ENCODE assay signal across 25 mouse cellular contexts in the genomic region with DNA sequence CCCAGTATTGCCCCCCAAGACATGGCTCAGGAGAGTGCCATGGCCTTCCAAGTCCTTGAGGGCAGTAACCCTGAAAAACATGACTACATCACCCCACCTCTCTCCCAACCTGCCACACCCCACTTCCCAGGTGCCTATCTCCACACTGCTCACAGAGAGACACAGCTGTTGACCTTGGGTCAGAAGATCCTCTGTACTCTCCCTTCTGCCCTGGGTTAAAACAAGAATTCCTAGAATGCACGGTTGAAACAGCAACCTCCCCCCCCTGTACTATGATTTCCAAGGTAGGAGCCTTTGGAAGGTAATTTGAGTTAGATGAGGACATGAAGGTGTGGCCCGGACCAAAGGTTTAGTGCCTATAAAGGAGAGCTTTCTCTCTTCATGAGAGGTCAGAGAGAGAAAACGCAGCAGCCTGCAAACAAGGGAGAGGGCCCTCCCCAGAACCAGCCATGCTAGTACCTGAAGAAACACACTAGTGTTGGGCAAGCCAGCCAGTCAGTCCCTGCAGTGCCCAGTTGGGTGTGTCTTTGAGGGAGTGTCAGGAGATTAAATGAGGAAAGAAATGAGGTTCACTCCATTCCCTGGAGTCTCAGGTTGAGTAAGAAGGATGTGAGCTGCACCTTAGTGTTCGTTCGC. TPM values are rescaled to one million over a fixed set of nuclear protein-coding genes. Genes with fewer than 3 reads are reported as not detected.
DNase-seq lines count a peak whose midpoint lies in the region; ATAC-seq and TF ChIP-seq lines count a peak whose summit lies in the region.
"Had no signal": no experiment of that assay in that cellular context is flagged by ENCODE, and none has a peak within 500 bp of the region (broad histone marks: within the 10 kb centered on the region; RNA-seq: fewer than 3 reads in every experiment).

No protein-coding gene starts in this region.

- no peak overlapping the region for H3K4me3 ChIP-seq in hindbrain, embryonic 10.5 days
- H3K4me3 ChIP-seq in hindbrain, postnatal 0 days (ENCODE audit: low read length): no peak overlapping the region
- H3K4me3 ChIP-seq in intestine, postnatal 0 days (ENCODE audit: low read depth, low read length): no peak overlapping the region
- no peak overlapping the region for H3K4me3 ChIP-seq in liver, embryonic 12.5 days
- H3K4me3 ChIP-seq: embryonic facial prominence, embryonic 15.5 days; erythroblast, embryonic 14.5 days; heart, embryonic 13.5 days; hindbrain, embryonic 12.5 days had no signal

- DNase-seq in hindbrain, embryonic 10.5 days (ENCODE audit: low spot score): no peak
- no peak for DNase-seq in hindbrain, postnatal 0 days (ENCODE audit: low spot score)
- DNase-seq in ZHBTc4 (ENCODE audit: low read depth, low spot score): peak; percentile 56
- DNase-seq in yolk sac, embryonic 10.5 days (ENCODE audit: low spot score): peak; percentile 67
- no peak for DNase-seq in gastrocnemius, adult 8-10 months (ENCODE audit: low spot score in 2 of 2)
- no peak for DNase-seq in adrenal gland, postnatal 25 days
- DNase-seq: adrenal gland, postnatal 14 days; B cell, adult 2 months; cerebellum, adult 18-20 months; cerebellum, postnatal 10 days; embryo, embryonic 11 days; gastrocnemius, postnatal 14 days; heart, postnatal 36 days; kidney, adult 11 months had no signal

- H3K4me2 ChIP-seq in hindbrain, postnatal 0 days (ENCODE audit: low read depth, low read length): no peak overlapping the region
- 0 out of 2 replicates have a peak overlapping the region, but pooled peaks have one; percentile 2 for H3K4me2 ChIP-seq in intestine, postnatal 0 days (replicated peaks; ENCODE audit: low read depth)
- H3K4me2 ChIP-seq in liver, embryonic 12.5 days: no peak overlapping the region
- H3K4me2 ChIP-seq: embryonic facial prominence, embryonic 15.5 days; heart, embryonic 13.5 days; hindbrain, embryonic 12.5 days had no signal

- peak overlapping the region; percentile 81; the same call in 1 of the 2 replicates for H3K27ac ChIP-seq in hindbrain, embryonic 10.5 days
- H3K27ac ChIP-seq in hindbrain, postnatal 0 days: no peak overlapping the region
- peak overlapping the region; percentile 28; the same call in 1 of the 2 replicates for H3K27ac ChIP-seq in intestine, postnatal 0 days (ENCODE audit: low read depth, low read length)
- H3K27ac ChIP-seq in liver, embryonic 12.5 days: no peak overlapping the region
- H3K27ac ChIP-seq: embryonic facial prominence, embryonic 15.5 days; heart, embryonic 13.5 days; hindbrain, embryonic 12.5 days had no signal

- WGBS in hindbrain, embryonic 10.5 days: 87% methylated on average over 5 of the region's 5 CpGs
- 86% methylated on average over 5 of the region's 5 CpGs for WGBS in hindbrain, postnatal 0 days
- 50% methylated on average over 5 of the region's 5 CpGs for WGBS in intestine, postnatal 0 days
- 62% methylated on average over 5 of the region's 5 CpGs for WGBS in liver, embryonic 12.5 days (ENCODE audit: insufficient replicate concordance)

- H3K9ac ChIP-seq in hindbrain, postnatal 0 days (replicated peaks; ENCODE audit: low read length): no peak overlapping the region
- no peak overlapping the region for H3K9ac ChIP-seq in intestine, postnatal 0 days (ENCODE audit: low read depth, low read length)
- no peak overlapping the region for H3K9ac ChIP-seq in liver, embryonic 12.5 days
- H3K9ac ChIP-seq: embryonic facial prominence, embryonic 15.5 days; heart, embryonic 13.5 days; hindbrain, embryonic 12.5 days had no signal

- peaks cover 67% of the 10 kb centered on the region for H3K36me3 ChIP-seq in hindbrain, embryonic 10.5 days
- peaks cover 14% of the 10 kb centered on the region; the same call in 1 of the 2 replicates for H3K36me3 ChIP-seq in hindbrain, postnatal 0 days (ENCODE audit: insufficient read depth, low read length)
- H3K36me3 ChIP-seq in intestine, postnatal 0 days (ENCODE audit: control insufficient read depth, insufficient read depth): peaks cover 21% of the 10 kb centered on the region; the same call in 1 of the 2 replicates
- H3K36me3 ChIP-seq in liver, embryonic 12.5 days: no peaks in the 10 kb centered on the region

- TF ChIP-seq CTCF in hindbrain, postnatal 0 days (IDR thresholded peaks at IDR 0.05; ENCODE audit: low read depth): no peak
- TF ChIP-seq CTCF in intestine, postnatal 0 days (IDR thresholded peaks at IDR 0.05; ENCODE audit: low read depth): no peak

- no peak for ATAC-seq in hindbrain, postnatal 0 days
- ATAC-seq in intestine, postnatal 0 days: peak; percentile 63
- ATAC-seq in liver, embryonic 12.5 days: no peak
- ATAC-seq: CD4-positive, CD25-positive, alpha-beta regulatory T cell, adult 4 months; forebrain, embryonic 16.5 days; hindbrain, embryonic 16.5 days had no signal

- H3K4me1 ChIP-seq in hindbrain, embryonic 10.5 days (replicated peaks): peaks cover 40% of the 10 kb centered on the region
- H3K4me1 ChIP-seq in hindbrain, postnatal 0 days (ENCODE audit: insufficient read depth, low read length): peaks cover 8% of the 10 kb centered on the region; the same call in 1 of the 2 replicates
- peaks cover 16% of the 10 kb centered on the region for H3K4me1 ChIP-seq in intestine, postnatal 0 days (replicated peaks; ENCODE audit: control insufficient read depth, insufficient read depth, low read length)
- H3K4me1 ChIP-seq in liver, embryonic 12.5 days: no peaks in the 10 kb centered on the region; the same call in 1 of the 2 replicates

- no peaks in the 10 kb centered on the region for H3K9me3 ChIP-seq in hindbrain, embryonic 10.5 days
- no peaks in the 10 kb centered on the region for H3K9me3 ChIP-seq in hindbrain, postnatal 0 days (ENCODE audit: low read length)
- no peaks in the 10 kb centered on the region for H3K9me3 ChIP-seq in intestine, postnatal 0 days (ENCODE audit: control insufficient read depth)
- no peaks in the 10 kb centered on the region for H3K9me3 ChIP-seq in liver, embryonic 12.5 days (replicated peaks)
- H3K9me3 ChIP-seq: embryonic facial prominence, embryonic 15.5 days; heart, embryonic 13.5 days; hindbrain, embryonic 12.5 days had no signal

- no peaks in the 10 kb centered on the region for H3K27me3 ChIP-seq in hindbrain, embryonic 10.5 days (ENCODE audit: insufficient read depth, poor library complexity, severe bottlenecking)
- H3K27me3 ChIP-seq in hindbrain, postnatal 0 days (ENCODE audit: insufficient read depth, low read length): no peaks in the 10 kb centered on the region
- H3K27me3 ChIP-seq in intestine, postnatal 0 days (replicated peaks; ENCODE audit: control insufficient read depth, insufficient read depth, low read length): no peaks in the 10 kb centered on the region
- H3K27me3 ChIP-seq in liver, embryonic 12.5 days (replicated peaks): 0 out of 2 replicates have a peak, but pooled peaks cover 1% of the 10 kb centered on the region
- H3K27me3 ChIP-seq: embryonic facial prominence, embryonic 15.5 days; heart, embryonic 13.5 days; hindbrain, embryonic 12.5 days had no signal

RNA-seq across cellular contexts. Expression of a gene that starts 13.1 kb away (rescaled TPM):
- polyA plus RNA-seq in hindbrain, embryonic 10.5 days (2016; fragmentation: Nextera tagmentation; extraction: Ambion mirVana): 30.8 and 31.8 TPM in 2 replicates
- 15.1 and 17.0 TPM in 2 replicates for total RNA-seq in hindbrain, postnatal 0 days (2014; rRNA removed)
- 14.2 and 18.1 TPM in 2 replicates for polyA plus RNA-seq in hindbrain, postnatal 0 days (2015; fragmentation: Nextera tagmentation; extraction: Ambion mirVana)
- polyA plus RNA-seq in intestine, postnatal 0 days (2015; fragmentation: Nextera tagmentation; extraction: Ambion mirVana): 6.3 and 6.5 TPM in 2 replicates
- 1 to 10 TPM; 4.2 to 7.8 (median 6.3) TPM for total RNA-seq in gastrocnemius, adult 8-10 months (2022)
- polyA plus RNA-seq in liver, embryonic 12.5 days (2016; fragmentation: Nextera tagmentation; extraction: Ambion mirVana): 2.8 and 3.1 TPM in 2 replicates
- total RNA-seq in adrenal gland, postnatal 25 days (2021): 6.9 and 11.1 TPM in 2 replicates
- total RNA-seq: common myeloid progenitor, adult 5-6 weeks; granulocyte monocyte progenitor cell, adult 5-6 weeks had no signal

RNA-seq across cellular contexts. Expression of a gene that starts 22.1 kb away (rescaled TPM):
- 1.6 and 1.8 TPM in 2 replicates for polyA plus RNA-seq in hindbrain, embryonic 10.5 days (2016; fragmentation: Nextera tagmentation; extraction: Ambion mirVana)
- total RNA-seq in hindbrain, postnatal 0 days (2014; rRNA removed): 0.93 and 1.1 TPM in 2 replicates
- 0.95 and 1.4 TPM in 2 replicates for polyA plus RNA-seq in hindbrain, postnatal 0 days (2015; fragmentation: Nextera tagmentation; extraction: Ambion mirVana)
- 0.05 and 0.07 TPM in 2 replicates for polyA plus RNA-seq in intestine, postnatal 0 days (2015; fragmentation: Nextera tagmentation; extraction: Ambion mirVana)
- total RNA-seq in gastrocnemius, adult 8-10 months (2022): not detected
- polyA plus RNA-seq in liver, embryonic 12.5 days (2016; fragmentation: Nextera tagmentation; extraction: Ambion mirVana): 0.12 TPM in 2 replicates
- total RNA-seq in adrenal gland, postnatal 25 days (2021): 1.1 and 3.0 TPM in 2 replicates
- total RNA-seq: common myeloid progenitor, adult 5-6 weeks had no signal
- polyA plus RNA-seq: CD4-positive, CD25-positive, alpha-beta regulatory T cell, adult 4 months; erythroblast, embryonic 14.5 days had no signal

RNA-seq across cellular contexts. Expression of a gene that starts 27.6 kb away (rescaled TPM):
- polyA plus RNA-seq in hindbrain, embryonic 10.5 days (2016; fragmentation: Nextera tagmentation; extraction: Ambion mirVana): 15.8 and 16.1 TPM in 2 replicates
- total RNA-seq in hindbrain, postnatal 0 days (2014; rRNA removed): 4.5 and 5.9 TPM in 2 replicates
- polyA plus RNA-seq in hindbrain, postnatal 0 days (2015; fragmentation: Nextera tagmentation; extraction: Ambion mirVana): 3.3 TPM in 2 replicates
- polyA plus RNA-seq in intestine, postnatal 0 days (2015; fragmentation: Nextera tagmentation; extraction: Ambion mirVana): 3.6 and 5.1 TPM in 2 replicates
- total RNA-seq in gastrocnemius, adult 8-10 months (2022): under 1 TPM; 0.22 to 0.54 (median 0.37) TPM
- 12.1 and 12.7 TPM in 2 replicates for polyA plus RNA-seq in liver, embryonic 12.5 days (2016; fragmentation: Nextera tagmentation; extraction: Ambion mirVana)
- total RNA-seq in adrenal gland, postnatal 25 days (2021): 0.43 and 1.7 TPM in 2 replicates
- polyA plus RNA-seq: erythroblast, embryonic 14.5 days had no signal

Comparison
In these comparisons a context has a peak if more than half of its experiments do, and no peak if none do; other contexts are left out.
1. H3K27ac ChIP-seq: peak in hindbrain, embryonic 10.5 days (single experiment) and intestine, postnatal 0 days (single experiment); none in hindbrain, postnatal 0 days (single experiment) and liver, embryonic 12.5 days (single experiment).
2. DNase-seq: peak in ZHBTc4 (single experiment) and yolk sac, embryonic 10.5 days (single experiment); none in hindbrain, embryonic 10.5 days (single experiment), hindbrain, postnatal 0 days (single experiment), gastrocnemius, adult 8-10 months (0 of 2) and adrenal gland, postnatal 25 days (single experiment).